Mouse (Mus musculus) megakaryocyte, embryonic 14.5 days (primary cell): ENCODE measurements around the gene Olfr1262.

Experiments used
- FLI1 ChIP-seq: IDR thresholded peaks from 2 replicates; pipeline ENCODE4 v1.6.1; 2012; ENCODE audit warnings: low read length, inconsistent platforms, mixed read lengths
- GATA1 ChIP-seq: IDR thresholded peaks from 3 replicates; pipeline ENCODE4 v1.6.1; 2012; ENCODE audit warnings: mixed read lengths, low read length, inconsistent platforms, borderline replicate concordance

DNA sequence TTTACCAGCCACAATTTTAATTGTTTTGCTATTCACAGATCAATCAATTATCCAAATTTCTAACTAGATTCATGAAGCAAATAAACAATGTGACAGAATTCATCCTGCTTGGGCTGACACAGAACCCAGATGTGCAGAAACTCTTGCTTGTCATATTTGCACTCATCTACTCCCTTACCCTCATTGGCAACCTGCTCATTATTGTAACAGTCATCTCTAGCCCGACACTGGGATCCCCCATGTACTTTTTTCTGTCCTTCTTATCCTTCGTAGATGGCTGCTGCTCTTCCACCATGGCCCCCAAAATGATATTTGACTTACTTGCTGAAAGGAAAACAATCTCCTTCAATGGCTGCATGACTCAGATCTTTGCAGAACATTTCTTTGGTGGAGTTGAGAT is 22.2 kb upstream of the Olfr1262 start:
- TF ChIP-seq FLI1 (no peak), GATA1 (no peak)
